Comparison of ENCODE assay signal across 8 mouse cellular contexts in the genomic region with DNA sequence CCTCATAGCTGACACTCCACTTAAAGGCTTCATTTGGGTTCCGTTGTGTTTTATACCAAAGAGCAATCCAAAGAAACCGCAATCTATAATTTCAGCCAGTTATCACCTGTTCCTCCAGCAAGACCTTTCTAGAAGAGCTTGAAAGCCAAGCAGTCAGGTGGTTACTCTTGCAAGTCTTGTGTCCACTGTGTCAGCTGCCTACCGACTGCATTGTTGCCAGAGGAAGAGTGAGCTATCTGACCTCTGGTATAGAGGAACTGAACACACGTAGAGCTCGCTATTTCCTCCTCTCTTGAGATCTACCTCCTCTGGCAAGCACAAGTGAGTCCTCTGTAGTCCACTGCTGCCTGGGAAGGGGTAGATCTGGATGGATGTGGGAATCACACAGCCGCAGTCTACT. TPM values are rescaled to one million over a fixed set of nuclear protein-coding genes. Genes with fewer than 3 reads are reported as not detected.
DNase-seq lines count a peak whose midpoint lies in the region; ATAC-seq and TF ChIP-seq lines count a peak whose summit lies in the region.

No protein-coding gene starts in this region.

- no peak for TF ChIP-seq CTCF in brain, embryonic 14.5 days (IDR thresholded peaks at IDR 0.05; ENCODE audit: borderline replicate concordance, extremely low read depth, insufficient read depth, insufficient read length)

- no peaks in the 10 kb centered on the region; the same call in 1 of the 2 replicates for H3K9me3 ChIP-seq in heart, embryonic 12.5 days (replicated peaks)
- H3K9me3 ChIP-seq in hindbrain, embryonic 11.5 days (ENCODE audit: control insufficient read depth, low read length): no peaks in the 10 kb centered on the region
- H3K9me3 ChIP-seq in midbrain, embryonic 10.5 days (replicated peaks): no peaks in the 10 kb centered on the region

- H3K9ac ChIP-seq in heart, embryonic 12.5 days: peak overlapping the region; percentile 80
- H3K9ac ChIP-seq in hindbrain, embryonic 11.5 days (ENCODE audit: low read depth, low read length): peak overlapping the region; percentile 27; the same call in 1 of the 2 replicates

- no peak for DNase-seq in heart, adult 8-10 months (ENCODE audit: low spot score)
- DNase-seq in brain, embryonic 14.5 days (ENCODE audit: low read depth): peak; percentile 10
- no peak for DNase-seq in hindbrain, embryonic 11.5 days (ENCODE audit: low spot score)
- no peak for DNase-seq in midbrain, embryonic 10.5 days (ENCODE audit: low spot score)
- DNase-seq in adrenal gland, postnatal 25 days: no peak
- no peak for DNase-seq in kidney, postnatal 10 days

- ATAC-seq in heart, embryonic 12.5 days (ENCODE audit: insufficient number of reproducible peaks, low FRiP score): no peak
- no peak for ATAC-seq in hindbrain, embryonic 11.5 days (ENCODE audit: low FRiP score)
- ATAC-seq in activated CD4-positive, CD25-positive, alpha-beta regulatory T cell, adult 4 months: no peak

- no peak overlapping the region for H3K27ac ChIP-seq in heart, embryonic 12.5 days (ENCODE audit: poor library complexity, severe bottlenecking)
- no peak overlapping the region for H3K27ac ChIP-seq in hindbrain, embryonic 11.5 days (ENCODE audit: low read depth, low read length)
- H3K27ac ChIP-seq in midbrain, embryonic 10.5 days (replicated peaks): peak overlapping the region; percentile 89; the same call in 1 of the 2 replicates

- H3K27me3 ChIP-seq in heart, embryonic 12.5 days (replicated peaks): no peaks in the 10 kb centered on the region
- H3K27me3 ChIP-seq in hindbrain, embryonic 11.5 days (ENCODE audit: control insufficient read depth, insufficient read depth, low read length): no peaks in the 10 kb centered on the region
- H3K27me3 ChIP-seq in midbrain, embryonic 10.5 days (ENCODE audit: low read depth, poor library complexity, severe bottlenecking): no peaks in the 10 kb centered on the region

- no peak for TF ChIP-seq POLR2A in brain, embryonic 14.5 days (IDR thresholded peaks at IDR 0.05; ENCODE audit: borderline replicate concordance, extremely low read depth, insufficient read depth, insufficient read length, poor library complexity, severe bottlenecking)

- H3K36me3 ChIP-seq in heart, embryonic 12.5 days: peaks cover 20% of the 10 kb centered on the region
- H3K36me3 ChIP-seq in hindbrain, embryonic 11.5 days (ENCODE audit: control insufficient read depth, insufficient read depth, low read length): no peaks in the 10 kb centered on the region
- peaks cover 21% of the 10 kb centered on the region for H3K36me3 ChIP-seq in midbrain, embryonic 10.5 days

- 44% methylated on average over 6 of the region's 6 CpGs for WGBS in heart, embryonic 12.5 days
- 47% methylated on average over 6 of the region's 6 CpGs for whole genome bisulfite sequencing in hindbrain, embryonic 11.5 days
- WGBS in midbrain, embryonic 10.5 days: 48% methylated on average over 6 of the region's 6 CpGs

- H3K4me1 ChIP-seq in heart, embryonic 12.5 days (replicated peaks): peaks cover 13% of the 10 kb centered on the region
- no peaks in the 10 kb centered on the region; the same call in 1 of the 2 replicates for H3K4me1 ChIP-seq in hindbrain, embryonic 11.5 days (replicated peaks; ENCODE audit: control insufficient read depth, insufficient read depth, low read length)
- peaks cover 17% of the 10 kb centered on the region for H3K4me1 ChIP-seq in midbrain, embryonic 10.5 days

- H3K4me3 ChIP-seq in heart, embryonic 12.5 days: peak overlapping the region; percentile 76
- peak overlapping the region; percentile 70 for H3K4me3 ChIP-seq in hindbrain, embryonic 11.5 days (ENCODE audit: low read depth, low read length)
- H3K4me3 ChIP-seq in midbrain, embryonic 10.5 days: peak overlapping the region; percentile 83

- H3K4me2 ChIP-seq in heart, embryonic 12.5 days: peak overlapping the region; percentile 96
- H3K4me2 ChIP-seq in hindbrain, embryonic 11.5 days (replicated peaks; ENCODE audit: low read depth, low read length): peak overlapping the region; percentile 82

RNA-seq across cellular contexts. Expression of a gene that starts 0.8 kb away (rescaled TPM):
- polyA plus RNA-seq in heart, embryonic 12.5 days (2016; fragmentation: Nextera tagmentation; extraction: Ambion mirVana): 48.8 and 51.8 TPM in 2 replicates
- total RNA-seq in heart, adult 8-10 months (2022): under 1 TPM; 0.41 to 0.92 (median 0.70) TPM
- polyA plus RNA-seq in brain, embryonic 14.5 days (2012; rRNA removed): 7.0 and 10.3 TPM in 2 replicates
- 43.7 and 53.2 TPM in 2 replicates for polyA plus RNA-seq in hindbrain, embryonic 11.5 days (2014; fragmentation: Nextera tagmentation; extraction: Ambion mirVana)
- 51.4 and 56.5 TPM in 2 replicates for polyA plus RNA-seq in midbrain, embryonic 10.5 days (2016; fragmentation: Nextera tagmentation; extraction: Ambion mirVana)
- 4.1 and 5.6 TPM in 2 replicates for total RNA-seq in adrenal gland, postnatal 25 days (2021)
- polyA plus RNA-seq in activated CD4-positive, CD25-positive, alpha-beta regulatory T cell, adult 4 months (2017; shearing (Covaris generic)): 10 to 100 TPM; 24.3 to 29.3 TPM

RNA-seq across cellular contexts. Expression of a gene that starts 27.0 kb away (rescaled TPM):
- polyA plus RNA-seq in heart, embryonic 12.5 days (2016; fragmentation: Nextera tagmentation; extraction: Ambion mirVana): 175 and 179 TPM in 2 replicates
- 10 to 100 TPM; 45.4 to 56.3 (median 48.6) TPM for total RNA-seq in heart, adult 8-10 months (2022)
- polyA plus RNA-seq in brain, embryonic 14.5 days (2012; rRNA removed): 94.8 and 106 TPM in 2 replicates
- 231 and 238 TPM in 2 replicates for polyA plus RNA-seq in hindbrain, embryonic 11.5 days (2014; fragmentation: Nextera tagmentation; extraction: Ambion mirVana)
- 208 and 222 TPM in 2 replicates for polyA plus RNA-seq in midbrain, embryonic 10.5 days (2016; fragmentation: Nextera tagmentation; extraction: Ambion mirVana)
- total RNA-seq in adrenal gland, postnatal 25 days (2021): 103 and 108 TPM in 2 replicates
- polyA plus RNA-seq in activated CD4-positive, CD25-positive, alpha-beta regulatory T cell, adult 4 months (2017; shearing (Covaris generic)): 10 to 100 TPM; 77.8 to 80.2 TPM
